Mouse (Mus musculus) liver, embryonic 14.5 days (tissue): ENCODE data around the gene Ubtd2. TPM values are rescaled to one million over a fixed set of nuclear protein-coding genes. Genes with fewer than 3 reads are reported as not detected.

Source experiments
- ATAC-seq: fragments of 200-750 bp; cut with Nextera tagmentation; 2 replicates; pipeline ENCODE4 v1.8.0; 2017; ENCODE audit warnings: moderate number of reproducible peaks, mild to moderate bottlenecking, moderate library complexity; ENCODE audit not compliant: insufficient read depth
- DNase-seq, 3 experiments: peaks; one replicate each; pipeline ENCODE4 v3.0.0-alpha.2; 2012 to 2013; ENCODE audit warnings: low read depth in 3 of 3, low spot score in 3 of 3
- H3K27ac ChIP-seq: fragments of 300-500 bp; sonication (generic); 2 replicates; pipeline ENCODE4 v1.5.1; 2014; ENCODE audit warnings: moderate library complexity, mild to moderate bottlenecking, control low read depth, inconsistent platforms
- H3K27me3 ChIP-seq: fragments of 300-500 bp; sonication (generic); 2 replicates; pipeline ENCODE4 v1.6.1; 2014; ENCODE audit warnings: mild to moderate bottlenecking, low read length, moderate library complexity; ENCODE audit not compliant: control insufficient read depth, insufficient read depth
- H3K36me3 ChIP-seq: fragments of 300-500 bp; sonication (generic); replicated peaks from 2 replicates; pipeline ENCODE4 v1.6.1; 2014; ENCODE audit warnings: low read depth; ENCODE audit not compliant: control insufficient read depth, insufficient read depth
- H3K4me1 ChIP-seq, 2 experiments: fragments of 200-500 bp in 1 of 2; fragments of 300-500 bp in 1 of 2; sonication (generic) in 1 of 2; replicated peaks; 2 replicates each; pipeline ENCODE4 v1.6.1; 2012 to 2014; ENCODE audit warnings: antibody characterized with exemption in 1 of 2, inconsistent platforms in 1 of 2, low read length in 1 of 2; ENCODE audit not compliant: control insufficient read depth in 2 of 2, insufficient read depth in 2 of 2
- H3K4me2 ChIP-seq: fragments of 300-500 bp; sonication (generic); 2 replicates; pipeline ENCODE4 v1.6.1; 2014; ENCODE audit warnings: low read depth, mild to moderate bottlenecking, control low read depth, moderate library complexity
- H3K4me3 ChIP-seq, 2 experiments: fragments of 200-500 bp in 1 of 2; fragments of 300-500 bp in 1 of 2; sonication (generic) in 1 of 2; 2 replicates each; pipeline ENCODE4 v1.5.1; 2012 to 2014; ENCODE audit warnings: low read depth in 2 of 2, low read length in 2 of 2, mild to moderate bottlenecking in 2 of 2, control low read depth in 1 of 2, inconsistent platforms in 1 of 2, moderate library complexity in 1 of 2; ENCODE audit not compliant: insufficient read depth in 1 of 2
- H3K9ac ChIP-seq: fragments of 300-500 bp; sonication (generic); replicated peaks from 2 replicates; pipeline ENCODE4 v1.6.1; 2014; ENCODE audit warnings: mild to moderate bottlenecking, control low read depth, moderate library complexity
- H3K9me3 ChIP-seq: fragments of 300-500 bp; sonication (generic); 2 replicates; pipeline ENCODE4 v1.6.1; 2016; ENCODE audit warnings: low read length, mixed read lengths; ENCODE audit not compliant: control insufficient read depth
- CTCF ChIP-seq: IDR thresholded peaks from 2 replicates; pipeline ENCODE4 v1.5.1; 2016; ENCODE audit warnings: antibody characterized with exemption, low read depth, control low read depth
- EP300 ChIP-seq: IDR thresholded peaks from 2 replicates; pipeline ENCODE4 v1.6.1; 2016; ENCODE audit warnings: antibody characterized with exemption, low read depth
- WGBS: fragments of 180-500 bp; shearing (Covaris S2); extraction: QIAGEN DNeasy Blood & Tissue Kit; methylation state at CpG from one replicate; pipeline ENCODE4 v1.1.7; 2014; ENCODE audit not compliant: insufficient replicate concordance; 5-methylcytosine and 5-hydroxymethylcytosine counted together
- polyA plus RNA-seq, 2 experiments: library from polyadenylated mRNA; depleted of rRNA in 1 of 2; stranded (reverse) in 1 of 2; unstranded in 1 of 2; fragments of >200 nt; fragmentation: Nextera tagmentation in 1 of 2; extraction: Ambion mirVana in 1 of 2; gene quantifications; 2 replicates each; pipeline versions ENCODE4 v1.2.1 to v1.2.3; 2012 to 2014

Gene Ubtd2
- polyA plus RNA-seq, 2 experiments: 2.8 to 3.2 TPM

DNA sequence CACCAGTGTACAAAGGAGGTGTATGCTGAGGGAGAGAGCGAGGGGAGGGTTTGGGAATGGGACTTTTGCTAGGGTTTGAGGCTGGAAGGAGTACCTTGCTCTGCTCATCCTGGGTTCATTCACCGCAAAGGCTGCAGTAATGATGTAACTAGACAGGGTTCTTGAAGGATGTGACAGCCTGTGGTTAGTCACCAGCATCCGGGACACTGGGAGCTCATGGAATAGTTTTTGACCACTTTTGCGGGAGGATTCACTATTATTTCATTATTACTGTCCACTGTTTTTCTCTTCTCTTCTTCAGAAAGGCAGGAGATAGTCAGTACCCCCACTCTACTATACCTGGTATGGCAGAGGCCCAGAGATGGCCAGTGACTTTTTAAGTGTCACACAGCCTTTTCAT is 87.0 kb downstream of the Ubtd2 start:
- Histone ChIP-seq H3K9me3 (no peaks in the 10 kb centered on the region), H3K27ac (peak overlapping the region; percentile 95), H3K27me3 (no peaks in the 10 kb centered on the region), H3K4me3 (peak overlapping the region; percentile 43 to 50), H3K9ac (peak overlapping the region; percentile 76), H3K36me3 (peaks cover 5% of the 10 kb centered on the region; the same call in 1 of the 2 replicates), H3K4me2 (peak overlapping the region; percentile 83), H3K4me1 (peaks cover 44 to 64% of the 10 kb centered on the region in 2 experiments)
- WGBS: 36% methylated on average over 4 of the region's 4 CpGs
- DNase-seq (no peak), ATAC-seq (no peak)
- no peak for TF ChIP-seq CTCF
- TF ChIP-seq EP300: no peak

DNA sequence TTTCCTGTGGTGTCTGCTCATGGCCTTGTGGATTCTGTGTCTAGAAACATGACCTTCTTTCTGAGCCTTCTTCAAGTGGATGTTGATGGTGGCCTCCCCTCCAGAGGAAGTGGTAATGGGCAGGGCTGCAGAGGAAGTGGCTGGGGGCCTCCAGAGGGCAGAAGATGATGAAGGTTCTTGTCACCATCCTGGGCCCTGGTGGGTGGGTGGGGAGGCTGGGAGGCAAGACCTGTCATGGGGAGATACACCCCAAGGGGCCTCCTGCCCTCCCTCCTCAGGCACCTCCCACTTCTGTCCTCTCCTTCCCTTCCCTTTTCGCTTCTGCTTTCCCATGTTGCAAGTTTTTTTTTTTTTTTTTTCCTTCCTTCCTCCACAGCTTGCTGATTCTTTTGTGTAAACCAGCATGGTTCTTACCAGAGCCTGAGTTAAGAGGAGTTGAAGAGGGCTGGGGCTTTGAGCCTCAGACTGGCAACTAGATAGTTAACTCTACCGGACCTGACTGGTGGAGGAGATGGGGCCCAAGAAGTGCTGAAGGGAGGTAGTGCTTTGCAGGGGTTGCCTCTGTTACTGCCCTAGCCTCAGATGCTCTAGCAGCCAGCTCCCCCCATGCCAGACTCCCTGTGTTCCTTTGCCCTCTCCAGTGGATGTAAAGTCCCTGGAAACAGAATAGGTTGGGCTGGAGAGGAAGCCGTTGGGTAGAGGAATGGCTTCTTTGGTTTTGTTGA is 87.7 kb downstream of the Ubtd2 start:
- peak; percentile 61 for TF ChIP-seq CTCF
- peak; percentile 43 for TF ChIP-seq EP300
- Histone ChIP-seq H3K4me3 (peak overlapping the region; percentile 43 to 50), H3K4me1 (peaks cover 44 to 63% of the 10 kb centered on the region in 2 experiments), H3K4me2 (peak overlapping the region; percentile 83), H3K9me3 (no peaks in the 10 kb centered on the region), H3K27me3 (no peaks in the 10 kb centered on the region), H3K27ac (peak overlapping the region; percentile 95), H3K36me3 (peaks cover 5% of the 10 kb centered on the region; the same call in 1 of the 2 replicates), H3K9ac (peak overlapping the region; percentile 76)
- DNase-seq (peak; percentile 74 to 82 (median 80)), ATAC-seq (peak; percentile 97)
- 13% methylated on average over 2 of the region's 3 CpGs for WGBS

DNA sequence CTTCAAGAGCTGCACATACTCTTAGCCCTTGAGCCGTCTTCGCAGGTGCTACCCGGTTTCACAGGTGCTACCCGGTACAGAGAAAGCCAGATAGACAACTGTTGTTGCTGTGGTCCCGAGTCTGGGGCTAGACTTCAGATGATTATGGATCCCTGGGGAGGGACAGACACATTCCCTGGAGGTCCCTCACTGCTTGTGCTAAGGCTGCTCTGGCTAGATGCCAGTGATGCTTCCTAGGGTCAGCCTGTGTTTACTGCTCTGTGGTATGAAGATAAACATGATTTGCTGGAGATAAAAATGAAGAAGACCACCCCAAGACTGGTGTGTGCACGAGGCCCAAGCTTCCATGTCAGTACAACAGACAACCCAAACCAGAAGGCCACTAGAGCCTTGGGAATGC is 88.9 kb downstream of the Ubtd2 start:
- Histone ChIP-seq H3K9me3 (no peaks in the 10 kb centered on the region), H3K4me1 (peaks cover 35 to 51% of the 10 kb centered on the region in 2 experiments), H3K4me3 (no peak overlapping the region), H3K27ac (peak overlapping the region; percentile 95), H3K27me3 (no peaks in the 10 kb centered on the region), H3K4me2 (peak overlapping the region; percentile 83), H3K9ac (peak overlapping the region; percentile 76), H3K36me3 (peaks cover 5% of the 10 kb centered on the region; the same call in 1 of the 2 replicates)
- DNase-seq: no peak
- WGBS: 74% methylated on average over 6 of the region's 6 CpGs
- ATAC-seq: no peak
- TF ChIP-seq CTCF (no peak), EP300 (no peak)

DNA sequence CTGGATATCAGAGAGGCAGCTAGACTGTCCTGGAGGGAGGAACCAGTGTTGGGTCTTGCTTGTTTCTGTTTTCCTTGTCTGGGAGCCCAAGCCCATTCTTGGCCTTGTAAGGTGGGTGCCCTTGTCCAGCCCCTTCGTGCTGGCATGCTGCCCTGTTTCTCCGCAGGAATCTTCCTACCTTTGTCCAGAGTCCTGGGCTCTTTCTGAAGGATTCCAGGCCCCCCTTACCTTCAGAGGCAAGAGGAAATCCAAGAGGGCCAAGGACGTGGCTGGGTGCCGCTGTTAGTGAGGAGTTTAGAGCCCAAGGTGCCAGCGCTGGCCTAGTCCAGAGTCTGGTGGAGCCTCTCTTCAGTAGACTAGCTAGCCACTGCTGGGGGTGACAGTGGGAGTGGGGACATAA is 89.3 kb downstream of the Ubtd2 start:
- peaks cover 31 to 48% of the 10 kb centered on the region in 2 experiments for H3K4me1 ChIP-seq
- H3K27me3 ChIP-seq: no peaks in the 10 kb centered on the region
- peak overlapping the region; percentile 95 for H3K27ac ChIP-seq
- peak overlapping the region; percentile 83; the same call in 1 of the 2 replicates for H3K4me2 ChIP-seq
- ATAC-seq: no peak
- H3K9ac ChIP-seq: no peak overlapping the region
- WGBS: 92% methylated on average over 5 of the region's 5 CpGs
- no peak for TF ChIP-seq EP300
- TF ChIP-seq CTCF: no peak
- H3K4me3 ChIP-seq: no peak overlapping the region
- H3K9me3 ChIP-seq: no peaks in the 10 kb centered on the region
- DNase-seq: no peak
- peaks cover 5% of the 10 kb centered on the region; the same call in 1 of the 2 replicates for H3K36me3 ChIP-seq

DNA sequence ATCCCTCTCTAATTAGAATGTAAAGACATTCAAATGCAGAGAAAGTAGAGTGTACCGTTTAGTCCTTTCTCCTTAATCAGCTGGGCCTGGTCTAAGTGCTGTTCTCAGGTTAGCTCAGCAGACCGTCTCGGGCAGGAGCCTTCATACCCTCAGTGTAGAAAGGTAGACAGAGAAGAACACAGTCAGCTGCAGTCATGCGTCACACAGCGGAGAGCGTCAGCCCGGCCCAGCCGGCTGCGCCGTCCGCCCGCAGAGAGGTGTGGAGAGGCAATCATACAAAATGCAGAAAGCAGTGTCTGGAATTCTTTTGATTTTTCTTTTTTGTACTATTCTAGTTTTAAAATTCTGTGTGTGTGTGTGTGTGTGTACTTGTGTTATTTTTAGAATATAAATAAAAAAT is 90.4 kb downstream of the Ubtd2 start:
- H3K27ac ChIP-seq: no peak overlapping the region
- H3K4me1 ChIP-seq: peaks cover 28 to 39% of the 10 kb centered on the region in 2 experiments
- DNase-seq: no peak
- H3K27me3 ChIP-seq: no peaks in the 10 kb centered on the region
- no peaks in the 10 kb centered on the region for H3K9me3 ChIP-seq
- WGBS: 90% methylated on average over 12 of the region's 12 CpGs
- H3K4me2 ChIP-seq: no peak overlapping the region
- no peak overlapping the region for H3K9ac ChIP-seq
- H3K36me3 ChIP-seq: peaks cover 5% of the 10 kb centered on the region; the same call in 1 of the 2 replicates
- no peak overlapping the region for H3K4me3 ChIP-seq
- no peak for ATAC-seq
- TF ChIP-seq CTCF (no peak), EP300 (no peak)
